Mouse (Mus musculus): ENCODE measurements around the gene Fam210b. TPM values are rescaled to one million over a fixed set of nuclear protein-coding genes. Genes with fewer than 3 reads are reported as not detected.
"Not testable (repeated sequence)": the region's sequence is repeated elsewhere in the genome, so short reads cannot be mapped to it uniquely, and the experiment has no call there.

Gene Fam210b
- total RNA-seq (2021), result 10 to 100 TPM; 20.7 to 22.8 TPM

DNA sequence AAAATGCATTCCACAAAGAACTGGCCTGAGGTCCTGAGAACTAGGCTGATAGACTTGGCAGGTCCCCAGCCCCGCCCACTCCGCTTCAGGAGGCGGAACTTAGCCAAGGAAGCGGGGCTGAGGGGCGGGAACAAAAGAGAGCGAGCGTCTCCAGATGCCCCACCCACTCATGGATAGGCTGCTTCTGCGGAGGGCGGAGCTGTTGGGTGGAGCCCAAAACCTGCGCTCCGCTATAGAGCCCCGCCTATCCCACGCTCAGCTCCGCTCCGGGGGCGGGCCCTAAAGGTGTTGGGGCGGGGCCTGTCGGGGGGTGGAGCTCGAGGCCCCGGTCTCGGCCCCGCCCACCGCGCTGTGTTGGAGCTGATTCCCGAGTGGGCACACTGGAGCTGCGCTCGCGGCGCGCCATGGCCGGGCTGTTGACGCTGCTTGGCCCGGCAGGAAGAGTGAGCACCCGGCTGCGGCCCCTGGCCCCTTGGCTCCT is at the start of gene Fam210b:
Gene Fam210b, plus strand, starts transcription at position 308 of the 481 bp plus-strand sequence.
- peak; percentile 97 for DNase-seq
- intact Hi-C loops (cut with DNase I), result no loop called here

DNA sequence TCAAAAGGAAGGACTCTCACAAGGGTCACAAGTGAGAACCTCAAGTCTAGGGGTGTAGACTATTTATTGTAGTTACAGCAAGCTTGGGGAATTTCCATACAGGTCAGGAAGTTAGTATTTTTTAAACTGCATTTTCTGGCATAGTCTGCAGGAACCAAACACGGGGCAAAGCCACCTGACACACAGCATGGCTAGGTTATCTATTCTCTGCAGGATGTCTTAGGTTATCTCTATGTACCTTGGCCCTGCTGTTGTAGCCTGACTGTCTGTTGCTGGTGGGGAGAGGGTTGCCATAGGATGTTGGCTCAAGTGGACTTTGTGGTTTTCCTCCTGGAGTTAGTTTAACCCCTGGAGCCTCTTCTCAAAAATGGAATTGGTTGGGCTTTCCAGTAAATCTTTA is 47.3 kb upstream of the Fam210b start:
- intact Hi-C loops (cut with DNase I), result no loop called here
- no peak for DNase-seq

DNA sequence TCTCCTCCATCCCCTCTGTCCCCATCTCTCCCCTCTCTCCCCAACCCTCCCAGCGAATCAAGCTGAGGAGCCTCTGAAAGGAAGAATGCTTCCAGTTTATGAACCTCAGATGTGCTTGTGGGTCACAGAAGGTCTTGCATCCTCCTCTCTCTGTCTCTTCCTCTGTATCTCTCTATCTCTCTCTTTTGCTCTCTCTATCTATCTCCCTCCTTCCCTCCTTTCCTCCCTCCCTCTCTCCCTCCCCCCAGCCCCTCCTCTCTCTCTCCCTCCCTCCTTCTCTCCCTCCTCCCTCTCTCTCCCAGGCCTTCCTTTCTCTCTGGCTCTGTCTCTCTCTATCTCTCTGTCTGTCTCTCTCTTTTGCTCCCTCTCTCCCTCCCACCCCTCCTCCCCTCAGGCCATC is 46.8 kb upstream of the Fam210b start:
- no peak for DNase-seq
- intact Hi-C loops (cut with DNase I), result no loop called here

DNA sequence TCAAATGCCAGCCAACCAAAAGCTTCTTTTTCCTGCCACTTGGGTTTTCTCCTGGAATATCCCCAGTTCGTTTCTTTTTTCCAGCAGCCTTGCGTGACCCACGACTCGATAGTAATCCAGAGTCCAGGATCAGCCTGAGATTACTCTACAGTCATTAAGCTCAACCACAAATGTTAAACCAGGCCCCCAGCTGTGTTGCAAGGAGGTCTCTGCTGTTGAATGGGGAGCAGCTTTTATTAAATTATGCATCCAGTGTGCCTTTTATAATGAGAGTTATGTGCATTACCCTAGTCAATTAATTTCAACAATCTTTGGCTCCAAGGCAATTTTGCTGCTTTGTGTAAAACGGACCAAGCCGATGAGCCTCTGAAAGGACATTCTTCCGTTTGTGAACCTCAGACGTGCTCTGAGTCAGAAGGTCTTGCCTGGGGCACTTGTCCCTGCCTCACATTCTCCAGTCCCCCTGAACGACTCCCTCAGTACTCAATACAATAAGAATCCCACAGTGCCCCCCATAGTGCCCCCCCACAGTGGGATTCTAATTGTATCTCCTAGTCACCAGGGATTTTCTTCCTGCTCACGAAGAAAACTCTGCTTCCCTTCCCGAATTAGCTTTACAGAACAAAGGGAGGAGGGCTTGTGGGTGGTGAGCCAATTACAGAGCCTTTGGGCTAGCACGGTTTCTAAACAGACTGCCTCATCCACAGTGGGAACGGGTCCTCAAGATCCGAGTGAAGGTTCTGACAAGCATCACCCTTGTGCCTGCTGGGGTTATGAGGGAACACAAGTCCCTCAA is 46.0 kb upstream of the Fam210b start:
- intact Hi-C loops (cut with DNase I), result no loop called here
- no peak for DNase-seq

DNA sequence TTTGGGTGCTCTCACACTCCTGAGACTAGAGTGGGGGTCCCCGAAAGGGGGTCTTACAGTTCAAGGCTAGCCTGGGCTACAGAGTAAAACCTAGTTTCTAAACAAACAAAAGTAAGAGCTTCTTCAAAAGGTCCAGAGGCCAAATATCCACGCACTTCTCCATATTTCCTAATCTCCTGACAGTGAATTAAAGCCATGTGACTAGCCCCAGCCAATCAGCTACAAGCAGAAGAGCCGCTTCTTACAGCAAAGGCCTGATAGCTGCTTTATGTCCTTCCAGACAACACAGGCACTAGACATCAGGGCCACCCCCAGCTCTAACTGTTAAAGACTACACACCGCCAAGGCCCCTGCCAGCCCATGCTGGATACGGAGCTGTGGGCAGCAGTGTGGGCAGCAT is 43.0 kb upstream of the Fam210b start:
- intact Hi-C loops (cut with DNase I), result no loop called here
- DNase-seq, result no peak

DNA sequence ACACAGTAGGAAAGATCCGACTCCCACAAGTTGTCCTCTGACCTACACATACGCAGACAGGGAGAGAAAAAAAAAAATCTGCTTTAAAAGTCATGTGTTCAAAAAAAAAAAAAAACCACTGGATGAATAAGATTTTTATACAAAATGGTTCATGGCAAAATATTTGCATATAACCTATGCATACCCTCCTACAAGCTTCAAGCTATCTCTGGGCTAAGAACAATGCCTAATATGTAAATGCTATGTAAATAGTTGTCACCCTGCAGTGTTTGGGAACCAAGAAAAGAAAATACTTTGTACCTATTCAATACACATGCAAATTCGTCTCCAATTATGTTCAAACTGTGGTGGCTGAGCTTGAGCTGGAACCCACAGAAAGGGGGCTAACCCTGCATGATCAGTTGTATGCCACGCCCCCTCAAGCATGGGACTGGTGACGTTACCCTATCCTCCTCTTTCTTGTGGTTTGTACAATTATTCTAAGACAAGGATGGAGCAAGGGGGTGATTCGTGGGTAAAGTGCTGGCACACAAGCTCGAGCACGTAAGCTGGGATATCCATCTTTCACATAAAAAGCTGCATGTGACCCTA is 41.2 kb upstream of the Fam210b start:
- intact Hi-C loops (cut with DNase I), result no loop called here
- DNase-seq, result no peak

DNA sequence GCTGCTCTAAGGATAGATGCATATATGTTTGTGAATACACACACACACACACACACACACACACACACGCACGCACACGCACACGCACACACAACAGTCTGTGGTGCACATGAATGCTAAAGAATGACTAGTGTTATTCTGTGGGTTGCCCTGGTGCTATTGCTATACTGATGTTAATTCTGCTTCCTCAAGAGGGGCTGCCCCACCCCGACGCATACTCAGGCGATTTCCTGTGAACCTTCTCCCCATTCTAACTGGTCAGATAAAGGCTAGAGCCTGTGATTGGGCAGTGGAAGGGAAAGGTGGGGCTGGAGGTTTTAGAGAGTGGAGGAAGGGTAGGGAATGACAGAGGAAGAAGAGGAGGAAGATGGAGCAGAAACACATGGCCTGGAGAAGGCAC is 39.8 kb upstream of the Fam210b start:
- intact Hi-C loops (cut with DNase I); DNase-seq: not testable (repeated sequence)

DNA sequence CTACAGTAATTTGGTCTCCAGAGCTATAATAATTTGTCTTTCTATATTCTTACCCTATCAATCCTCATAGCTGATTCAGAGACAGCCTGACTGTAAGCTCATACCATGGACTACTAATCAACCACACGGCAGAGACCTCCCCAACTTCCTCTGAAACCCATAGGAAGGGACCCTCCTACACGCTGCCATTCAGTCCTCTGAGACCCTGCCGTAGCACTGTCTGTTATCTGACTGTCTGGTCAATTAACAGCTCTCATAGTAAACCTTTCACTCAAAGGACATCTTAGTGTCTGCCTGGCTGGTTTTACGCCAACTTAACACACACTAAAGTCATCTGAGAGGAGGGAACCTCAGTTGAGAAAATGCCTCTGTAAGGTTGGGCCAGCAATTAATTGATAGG is 38.8 kb upstream of the Fam210b start:
- no peak for DNase-seq
- intact Hi-C loops (cut with DNase I), result no loop called here

DNA sequence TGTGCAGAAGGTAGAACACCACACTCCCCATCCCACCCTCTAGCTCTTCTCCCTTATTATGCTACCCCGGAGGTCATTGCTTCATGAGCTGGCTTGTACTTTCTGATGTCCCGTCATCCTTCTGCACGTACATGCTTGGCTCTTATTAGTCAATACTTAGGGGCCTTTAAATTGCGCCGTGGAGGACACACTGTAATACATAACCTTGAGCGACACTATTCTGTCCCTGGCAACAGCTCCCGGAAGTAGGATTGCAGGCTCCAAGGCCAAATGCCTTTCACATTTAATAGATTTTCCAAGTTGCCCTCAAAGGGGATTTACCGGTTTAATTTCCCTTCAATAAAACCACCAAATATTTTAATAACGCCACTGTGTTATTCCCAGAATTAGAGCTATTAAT is 33.6 kb upstream of the Fam210b start:
- intact Hi-C loops (cut with DNase I), result loop anchor here (10.0 kb wide), 1 partner anchor 47 kb away; no protein-coding TSS in a partner anchor
- no peak for DNase-seq

DNA sequence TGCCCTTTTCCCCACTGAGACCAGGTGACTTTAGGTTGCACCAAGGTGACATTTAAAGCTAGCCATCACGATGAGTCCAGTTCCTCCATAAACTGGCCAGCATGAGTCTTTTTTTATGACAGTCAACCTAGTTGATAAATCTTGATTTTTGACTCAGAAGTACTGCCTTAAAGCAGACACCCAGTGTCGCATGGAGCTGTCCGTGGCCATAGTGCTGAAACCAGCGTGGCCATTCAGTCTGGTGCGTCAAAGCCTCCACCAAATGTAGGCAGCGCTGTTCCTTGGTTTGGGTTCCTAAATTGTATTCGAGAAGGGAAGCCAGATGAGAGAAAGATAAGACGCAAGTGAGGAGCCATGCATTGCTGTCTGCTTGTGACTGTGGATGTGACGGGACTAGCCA is 24.5 kb upstream of the Fam210b start:
- peak; percentile 45 for DNase-seq
- intact Hi-C loops (cut with DNase I), result no loop called here

DNA sequence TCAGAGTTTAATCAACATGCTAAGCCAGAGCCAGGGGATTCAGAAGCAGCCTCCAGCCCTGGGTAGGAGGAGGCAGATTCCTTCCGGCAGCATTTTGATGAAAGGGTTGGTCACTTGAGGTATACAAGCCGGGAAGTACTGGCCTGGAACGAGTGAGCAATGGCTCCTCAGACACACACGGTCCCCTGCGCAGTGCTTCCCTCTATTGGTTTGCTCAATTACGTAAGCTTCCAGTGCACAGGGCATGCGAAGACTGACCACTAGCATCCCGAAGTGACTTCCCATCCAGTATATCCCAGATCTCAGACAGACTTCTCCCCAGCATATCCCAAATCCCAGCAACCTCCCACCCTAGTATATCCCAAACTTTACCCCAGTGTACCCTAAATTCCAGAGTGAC is 17.1 kb upstream of the Fam210b start:
- DNase-seq, result no peak
- intact Hi-C loops (cut with DNase I), result loop anchor here (2.0 kb wide), 1 partner anchor 101 kb away; no protein-coding TSS in a partner anchor

DNA sequence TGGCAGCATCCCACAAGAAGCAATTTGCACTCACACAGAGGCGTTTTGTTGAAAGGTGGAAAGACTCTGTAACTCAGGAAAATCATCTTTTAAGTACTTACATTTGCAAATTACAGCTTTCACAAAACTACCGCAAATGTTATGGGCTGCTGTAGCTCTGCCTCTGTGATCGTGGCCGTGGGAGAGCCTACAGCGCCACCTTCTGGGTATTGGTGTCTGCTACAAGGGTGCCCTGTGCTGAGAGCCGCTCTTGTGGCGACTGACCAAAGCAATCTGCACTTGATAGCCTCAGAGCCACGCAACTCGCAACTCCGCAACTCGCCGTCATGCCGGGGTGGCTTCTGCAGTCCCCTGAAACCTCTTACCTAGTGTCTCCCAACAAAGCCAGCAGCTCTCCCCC is 16.2 kb upstream of the Fam210b start:
- intact Hi-C loops (cut with DNase I), result loop anchor here (2.0 kb wide), 1 partner anchor 102 kb away; no protein-coding TSS in a partner anchor
- peak; percentile 83 for DNase-seq

DNA sequence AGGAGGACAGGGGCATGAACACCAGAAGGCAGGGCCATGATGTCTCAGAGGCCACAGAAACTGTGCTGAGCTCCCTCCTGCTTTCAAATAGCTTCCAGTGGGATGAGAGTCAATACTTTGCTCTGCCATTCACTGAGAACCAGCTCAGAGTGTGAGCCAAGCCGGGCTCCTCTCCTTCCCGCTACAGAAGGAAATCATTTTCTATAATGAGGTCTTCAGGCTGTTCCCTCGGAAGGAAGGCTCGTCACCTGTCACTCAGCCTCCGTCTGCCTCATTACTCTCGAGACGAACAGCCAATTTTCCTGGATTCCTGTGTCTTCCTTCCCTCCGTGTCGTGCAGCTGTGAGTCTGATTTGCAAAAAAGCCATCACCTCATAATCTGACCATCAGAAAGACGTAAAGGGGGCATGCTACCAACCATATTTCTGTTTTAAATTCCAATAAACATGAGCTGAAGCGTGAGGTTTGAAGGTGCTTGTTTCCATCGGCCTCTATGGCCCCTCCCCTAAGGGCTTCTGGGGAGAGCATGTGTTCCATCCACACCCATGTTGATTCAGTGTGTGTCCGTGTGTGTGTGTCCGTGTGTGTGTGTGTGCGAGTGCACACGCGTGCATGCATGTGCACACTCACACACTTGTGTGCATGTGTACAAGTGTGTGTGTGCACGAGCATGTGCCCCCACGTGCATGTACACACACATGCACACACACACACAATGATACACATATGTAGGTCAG is 7.0 kb upstream of the Fam210b start:
- no peak for DNase-seq
- intact Hi-C loops (cut with DNase I), result no loop called here

DNA sequence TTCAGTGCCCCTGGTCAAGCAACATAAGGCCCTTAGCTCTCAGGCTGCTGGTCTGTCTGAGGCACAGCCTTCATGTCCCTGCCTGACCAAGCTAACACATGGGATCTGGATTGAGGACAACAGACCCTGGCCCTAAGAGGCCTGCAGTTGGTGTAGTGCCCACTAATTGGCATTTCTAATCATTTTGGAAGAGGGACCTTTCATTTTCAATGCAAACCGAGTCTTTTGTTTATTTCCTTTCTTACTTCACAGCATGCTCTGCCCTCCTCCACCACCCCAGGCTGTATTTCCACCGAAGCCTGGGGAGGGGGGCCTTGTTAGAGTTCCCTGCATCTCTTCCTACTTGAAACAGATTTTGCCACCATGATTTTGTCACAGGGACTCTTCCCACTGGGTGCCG is 4.4 kb upstream of the Fam210b start:
- intact Hi-C loops (cut with DNase I), result no loop called here
- DNase-seq, result no peak

DNA sequence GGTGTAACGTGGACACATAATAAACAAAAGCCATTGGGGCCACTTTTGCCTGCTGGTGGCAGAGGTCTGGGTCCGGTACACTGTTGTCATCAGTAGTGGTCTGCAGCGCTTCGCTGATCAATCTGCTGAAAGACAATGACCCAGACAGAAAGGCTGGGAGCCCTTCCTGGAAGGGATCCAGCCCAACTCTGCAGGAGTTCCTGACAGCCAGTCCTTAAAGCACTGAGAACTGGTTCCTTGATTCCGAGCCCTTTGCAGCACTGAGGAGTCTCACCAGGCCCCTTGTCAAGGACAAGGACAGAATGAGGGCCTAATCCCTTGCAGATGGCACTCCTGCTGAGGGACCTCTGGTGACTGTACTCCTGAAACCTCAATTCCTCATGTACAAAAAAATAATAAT is 3.8 kb upstream of the Fam210b start:
- intact Hi-C loops (cut with DNase I), result no loop called here
- DNase-seq, result peak; percentile 62

DNA sequence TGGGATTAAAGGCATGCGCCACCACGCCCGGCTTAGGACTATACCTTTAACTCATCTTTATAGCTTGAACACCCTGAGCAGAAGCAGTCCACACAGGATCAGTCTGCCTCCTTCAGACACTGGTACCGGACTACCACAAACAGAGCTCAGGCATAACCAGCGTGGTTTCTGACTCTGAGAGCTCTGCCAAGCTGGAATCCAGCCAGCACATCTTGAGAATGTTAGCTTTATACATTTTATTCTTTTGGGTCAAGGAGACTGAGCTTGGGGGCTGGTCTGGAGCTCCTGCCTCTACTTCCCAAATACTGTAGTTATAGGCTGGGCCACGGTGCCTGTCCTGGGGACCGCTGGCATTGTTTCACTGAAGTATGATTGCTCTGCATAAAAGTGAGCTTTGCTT is 1.6 kb upstream of the Fam210b start:
- intact Hi-C loops (cut with DNase I), result no loop called here

DNA sequence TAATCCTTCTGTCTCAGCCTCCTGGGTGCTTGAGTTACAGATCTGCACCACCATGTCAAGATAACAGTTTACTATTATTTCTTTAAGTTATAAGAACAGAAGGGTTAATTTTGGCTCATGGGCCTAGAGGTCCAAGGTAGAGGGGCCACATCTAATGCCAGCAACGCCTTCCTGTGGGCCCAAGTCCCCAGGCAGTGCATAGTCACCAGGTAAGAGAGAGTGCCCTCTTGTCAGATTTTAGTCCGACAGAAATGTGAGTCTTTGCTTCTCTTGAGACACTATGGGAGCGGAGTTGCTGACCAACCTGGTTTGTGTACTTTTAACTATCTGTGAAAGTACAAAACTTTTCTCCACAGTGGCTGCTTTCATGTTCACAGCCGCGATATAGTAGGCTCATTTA is 696 bp upstream of the Fam210b start:
- intact Hi-C loops (cut with DNase I), result no loop called here
- no peak for DNase-seq

More for the DNA sequence above, 1.6 kb upstream of the Fam210b start:
- DNase-seq, result no peak

DNA sequence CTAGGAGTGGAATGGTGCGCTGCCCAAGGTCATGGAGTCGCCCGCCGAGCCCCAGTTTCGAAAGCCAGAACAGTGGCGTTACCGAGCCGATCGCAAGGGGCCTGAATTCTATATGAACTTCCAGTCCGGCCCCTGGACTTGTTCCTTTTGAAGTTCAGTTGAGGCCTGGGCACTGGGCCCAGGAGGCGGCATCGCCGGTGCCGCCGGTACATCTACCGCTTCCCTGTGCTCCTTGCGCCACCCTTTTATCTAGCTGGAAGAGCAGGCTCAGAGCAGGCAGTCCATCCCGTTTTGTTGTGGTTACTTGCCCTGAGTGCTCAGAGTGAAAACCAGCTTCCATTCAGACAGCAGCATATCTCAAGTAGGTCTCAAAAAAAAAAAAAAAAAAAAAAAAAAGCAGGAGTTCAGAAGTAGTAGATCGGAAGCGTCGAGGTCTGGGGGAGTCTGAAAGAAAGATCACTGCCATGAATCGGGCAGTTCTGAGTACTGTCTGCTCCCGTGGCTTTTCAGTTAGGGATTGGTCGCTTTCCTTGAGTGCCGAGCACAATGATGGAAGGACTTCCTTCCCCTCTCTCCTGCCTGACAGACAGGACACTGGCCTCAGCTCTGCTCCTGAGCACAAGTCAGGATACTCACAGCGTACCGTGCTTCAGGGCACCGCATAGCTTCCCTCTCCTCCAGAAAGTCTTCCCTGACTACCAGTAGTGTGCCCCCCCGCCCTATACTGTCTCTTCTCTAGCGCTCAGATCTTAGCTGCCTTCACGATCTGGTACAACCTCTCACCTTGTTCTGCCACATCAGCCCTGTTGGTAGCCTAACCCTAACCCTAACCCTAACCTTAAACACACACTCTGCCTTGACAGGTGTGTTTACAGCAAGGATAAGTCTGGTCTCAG is 917 bp downstream of the Fam210b start:
- intact Hi-C loops (cut with DNase I), result no loop called here
- peak; percentile 49 for DNase-seq

DNA sequence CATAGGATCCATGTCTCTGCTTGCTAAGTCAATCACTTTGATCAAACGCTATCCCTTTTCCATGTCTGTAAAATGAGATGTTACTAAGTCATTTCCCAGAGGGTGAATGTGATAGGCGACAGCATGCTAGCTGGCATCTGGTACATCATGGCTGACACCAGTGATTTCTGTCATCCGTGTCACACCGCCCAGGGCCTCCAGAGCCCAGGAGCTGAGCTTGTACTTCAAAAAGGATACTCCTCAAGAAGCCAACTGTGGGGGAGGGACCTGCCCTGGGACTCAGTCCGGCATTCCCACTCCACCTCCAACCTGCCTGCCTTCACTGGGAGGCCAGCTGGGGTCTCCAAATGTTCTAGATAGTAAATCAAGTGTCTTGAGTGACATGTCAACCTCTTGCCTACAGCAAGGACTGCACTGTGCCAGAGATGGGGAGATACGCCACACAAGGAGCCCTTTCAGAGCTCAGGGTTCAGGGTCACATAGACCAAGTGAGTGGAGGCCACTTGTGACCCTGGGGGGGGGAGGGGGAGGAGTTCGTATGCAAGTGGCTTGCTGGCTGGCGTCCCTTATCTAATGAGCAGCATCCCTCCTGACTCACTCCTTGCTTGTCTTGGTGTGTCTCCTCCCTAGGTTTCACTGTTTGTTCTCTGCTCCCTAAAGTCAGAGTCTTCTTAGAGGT is 1.7 kb downstream of the Fam210b start:
- no peak for DNase-seq
- intact Hi-C loops (cut with DNase I), result no loop called here

Data from left cerebral cortex, postnatal 4 days (tissue).